Mouse (Mus musculus): ENCODE results near the gene Rnf144b. TPM values are rescaled to one million over a fixed set of nuclear protein-coding genes. Genes with fewer than 3 reads are reported as not detected.

Rnf144b gene
- polyA plus RNA-seq, 1 experiment from 2014 or later, result 0.91 TPM

DNA sequence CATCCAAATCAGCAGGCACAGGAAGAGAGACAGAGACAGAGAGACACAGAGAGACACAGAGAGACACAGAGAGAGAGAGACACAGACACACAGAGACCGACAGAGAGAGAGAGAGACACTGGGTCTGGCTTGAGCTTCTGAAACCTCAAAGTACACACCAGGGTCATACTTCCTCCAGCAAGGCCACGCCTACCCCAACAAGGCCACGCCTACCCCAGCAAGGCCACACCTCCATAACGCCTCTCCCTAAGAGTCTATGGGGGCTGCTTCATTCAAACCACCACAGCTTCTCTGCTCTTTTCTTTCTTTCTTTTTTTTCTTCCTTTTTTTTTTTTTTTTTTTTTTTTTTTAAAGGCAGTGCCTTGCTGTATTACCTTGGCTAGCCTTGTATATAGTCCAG lies 88.0 kb downstream of the Rnf144b start:
- no peak for DNase-seq (ENCODE audit: low spot score)
- Histone ChIP-seq H3K27ac (replicated peaks; ENCODE audit: low read depth, low read length) (no peak overlapping the region), H3K27me3 (ENCODE audit: control insufficient read depth, insufficient read depth, low read length) (no peaks in the 10 kb centered on the region), H3K4me2 (ENCODE audit: low read depth, severe bottlenecking) (no peak overlapping the region), H3K9ac (ENCODE audit: low read length) (no peak overlapping the region), H3K4me1 (ENCODE audit: control insufficient read depth, insufficient read depth, low read length) (no peaks in the 10 kb centered on the region), H3K36me3 (ENCODE audit: control insufficient read depth, insufficient read depth, low read length) (no peaks in the 10 kb centered on the region), H3K4me3 (ENCODE audit: low read depth, low read length) (no peak overlapping the region), H3K9me3 (ENCODE audit: control insufficient read depth, low read length) (peaks cover 3% of the 10 kb centered on the region; the same call in 1 of the 2 replicates)
- ATAC-seq (ENCODE audit: insufficient number of reproducible peaks, low FRiP score, low TSS enrichment, low read depth), result no peak
- 77% methylated on average over 4 of the region's 4 CpGs for WGBS

GRCm38 (mm10) chr13:47210992-47211391 lies 88.5 kb downstream of the Rnf144b start:
- 76% methylated on average over 6 of the region's 6 CpGs for WGBS
- Histone ChIP-seq H3K4me2 (ENCODE audit: low read depth, severe bottlenecking) (no peak overlapping the region), H3K36me3 (ENCODE audit: control insufficient read depth, insufficient read depth, low read length) (no peaks in the 10 kb centered on the region), H3K4me3 (ENCODE audit: low read depth, low read length) (no peak overlapping the region), H3K9ac (ENCODE audit: low read length) (no peak overlapping the region), H3K4me1 (ENCODE audit: control insufficient read depth, insufficient read depth, low read length) (no peaks in the 10 kb centered on the region), H3K27ac (replicated peaks; ENCODE audit: low read depth, low read length) (no peak overlapping the region), H3K27me3 (ENCODE audit: control insufficient read depth, insufficient read depth, low read length) (no peaks in the 10 kb centered on the region), H3K9me3 (ENCODE audit: control insufficient read depth, low read length) (peaks cover 3% of the 10 kb centered on the region; the same call in 1 of the 2 replicates)
- ATAC-seq (ENCODE audit: insufficient number of reproducible peaks, low FRiP score, low TSS enrichment, low read depth), result no peak
- no peak for DNase-seq (ENCODE audit: low spot score)

DNA sequence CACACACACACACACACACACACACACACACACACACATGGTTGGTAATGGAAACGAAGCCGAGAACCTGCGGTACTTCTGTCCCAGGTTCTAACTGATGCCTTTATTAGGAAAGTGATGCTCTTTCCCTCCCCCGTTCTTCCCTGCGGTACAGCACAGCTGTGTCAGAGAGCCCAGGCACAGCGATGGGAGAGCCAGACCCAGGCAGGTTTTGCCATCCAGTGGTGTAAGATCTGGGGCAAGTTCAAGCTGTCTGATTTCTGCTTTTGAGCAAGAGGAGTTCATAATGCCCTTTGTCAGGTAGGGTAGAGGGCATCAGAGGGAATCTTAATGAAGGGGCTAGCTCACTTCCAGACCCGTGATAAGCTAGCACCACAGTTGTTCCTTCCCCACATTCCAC lies 89.1 kb downstream of the Rnf144b start:
- no peaks in the 10 kb centered on the region for H3K4me1 ChIP-seq (ENCODE audit: control insufficient read depth, insufficient read depth, low read length)
- no peaks in the 10 kb centered on the region for H3K27me3 ChIP-seq (ENCODE audit: control insufficient read depth, insufficient read depth, low read length)
- no peaks in the 10 kb centered on the region for H3K36me3 ChIP-seq (ENCODE audit: control insufficient read depth, insufficient read depth, low read length)
- 84% methylated on average over 7 of the region's 7 CpGs for WGBS
- DNase-seq (ENCODE audit: low spot score), result no peak
- H3K27ac ChIP-seq (replicated peaks; ENCODE audit: low read depth, low read length), result no peak overlapping the region
- H3K4me2 ChIP-seq (ENCODE audit: low read depth, severe bottlenecking), result no peak overlapping the region
- no peak overlapping the region for H3K9ac ChIP-seq (ENCODE audit: low read length)
- H3K4me3 ChIP-seq (ENCODE audit: low read depth, low read length), result no peak overlapping the region
- no peak for ATAC-seq (ENCODE audit: insufficient number of reproducible peaks, low FRiP score, low TSS enrichment, low read depth)
- H3K9me3 ChIP-seq (ENCODE audit: control insufficient read depth, low read length), result no peaks in the 10 kb centered on the region

DNA sequence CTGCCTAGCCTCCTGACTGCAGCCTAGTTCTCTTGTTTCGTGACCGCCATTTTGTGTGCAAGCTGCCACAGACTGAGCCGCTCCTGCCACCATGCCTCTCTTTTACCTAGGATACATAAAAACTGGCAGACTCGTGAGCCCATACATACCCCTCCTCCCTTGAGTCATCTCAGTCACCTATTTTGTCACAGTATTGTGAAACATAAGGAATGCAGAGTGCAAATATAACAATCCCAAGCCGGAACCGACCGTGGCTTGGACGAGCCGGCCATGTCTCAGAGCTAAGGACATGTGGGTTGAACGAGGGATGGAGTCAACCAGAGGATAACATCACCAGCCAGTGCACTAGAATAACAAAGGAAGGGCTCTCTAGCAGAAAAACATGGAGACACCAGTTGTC lies 91.4 kb downstream of the Rnf144b start:
- 95% methylated on average over 10 of the region's 10 CpGs for WGBS
- Histone ChIP-seq H3K4me2 (ENCODE audit: low read depth, severe bottlenecking) (no peak overlapping the region), H3K4me1 (ENCODE audit: control insufficient read depth, insufficient read depth, low read length) (no peaks in the 10 kb centered on the region), H3K9me3 (ENCODE audit: control insufficient read depth, low read length) (no peaks in the 10 kb centered on the region), H3K27me3 (ENCODE audit: control insufficient read depth, insufficient read depth, low read length) (no peaks in the 10 kb centered on the region), H3K36me3 (ENCODE audit: control insufficient read depth, insufficient read depth, low read length) (no peaks in the 10 kb centered on the region), H3K4me3 (ENCODE audit: low read depth, low read length) (no peak overlapping the region), H3K27ac (replicated peaks; ENCODE audit: low read depth, low read length) (no peak overlapping the region), H3K9ac (ENCODE audit: low read length) (no peak overlapping the region)
- no peak for DNase-seq (ENCODE audit: low spot score)
- ATAC-seq (ENCODE audit: insufficient number of reproducible peaks, low FRiP score, low TSS enrichment, low read depth), result no peak

DNA sequence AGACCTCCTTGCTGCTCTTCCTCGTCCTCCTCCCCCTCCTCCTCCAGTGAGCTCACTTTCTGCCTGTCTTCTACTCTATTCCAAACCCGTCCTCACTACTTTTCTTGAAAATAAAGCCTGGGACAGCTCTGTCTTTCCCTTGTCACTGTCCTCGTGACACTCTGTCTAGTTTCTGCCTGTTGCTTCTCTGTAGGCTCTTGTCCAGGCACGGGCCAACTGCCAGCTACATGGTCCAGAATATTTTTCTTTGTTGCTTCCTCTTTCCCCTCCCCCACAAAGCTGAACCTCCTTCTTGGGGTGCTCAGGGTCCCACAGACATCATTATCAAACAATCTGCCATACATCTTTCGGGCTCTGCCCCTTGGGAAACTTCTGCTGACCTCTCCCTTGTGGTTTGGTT lies 92.4 kb downstream of the Rnf144b start:
- DNase-seq (ENCODE audit: low spot score), result no peak

DNA sequence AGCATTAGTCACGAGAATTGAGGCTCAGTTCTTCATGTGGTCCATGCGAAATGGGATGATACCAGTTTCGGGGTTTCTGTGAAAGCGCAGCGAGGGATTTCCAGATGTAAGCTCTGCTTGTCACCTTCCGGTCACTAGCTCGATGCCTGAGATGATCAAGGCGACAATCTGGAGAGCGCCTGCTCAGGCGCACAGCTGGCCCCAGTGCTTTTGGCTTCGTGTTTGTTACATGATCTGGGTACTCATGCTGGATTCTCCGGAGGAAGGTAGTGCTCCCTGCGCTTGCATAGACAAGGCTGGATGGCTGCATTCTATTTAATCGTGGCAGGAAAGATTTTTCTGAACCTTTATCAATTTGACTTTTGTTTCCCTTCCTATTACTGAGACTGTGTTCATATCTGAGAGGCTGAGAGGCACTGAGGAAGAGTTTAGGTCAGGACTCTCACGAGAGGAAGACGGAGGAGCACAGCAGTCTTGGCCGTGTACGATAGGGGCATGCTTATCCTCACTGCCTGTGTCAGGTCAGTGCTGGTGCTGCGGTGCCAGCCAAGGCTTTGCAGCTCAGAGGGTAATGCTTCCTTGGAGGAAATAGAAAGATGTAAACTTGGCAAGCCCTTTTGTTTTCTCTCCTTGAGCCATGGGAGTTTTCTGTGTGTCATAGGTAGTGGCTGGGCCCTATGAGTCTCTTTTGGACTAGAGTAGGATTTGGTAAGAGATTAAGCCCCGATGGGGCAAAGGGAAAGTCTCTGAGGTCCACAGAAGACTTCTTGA lies 93.5 kb downstream of the Rnf144b start:
- Histone ChIP-seq H3K4me3 (ENCODE audit: low read depth, low read length) (no peak overlapping the region), H3K36me3 (ENCODE audit: control insufficient read depth, insufficient read depth, low read length) (no peaks in the 10 kb centered on the region), H3K4me2 (ENCODE audit: low read depth, severe bottlenecking) (no peak overlapping the region), H3K9me3 (ENCODE audit: control insufficient read depth, low read length) (no peaks in the 10 kb centered on the region), H3K4me1 (ENCODE audit: control insufficient read depth, insufficient read depth, low read length) (no peaks in the 10 kb centered on the region), H3K9ac (ENCODE audit: low read length) (no peak overlapping the region), H3K27me3 (ENCODE audit: control insufficient read depth, insufficient read depth, low read length) (no peaks in the 10 kb centered on the region), H3K27ac (replicated peaks; ENCODE audit: low read depth, low read length) (no peak overlapping the region)
- ATAC-seq (ENCODE audit: insufficient number of reproducible peaks, low FRiP score, low TSS enrichment, low read depth) (no peak), DNase-seq (ENCODE audit: low spot score) (no peak)
- WGBS, result 82% methylated on average over 20 of the region's 20 CpGs

More for the DNA sequence above, 92.4 kb downstream of the Rnf144b start:
- no peaks in the 10 kb centered on the region for H3K4me1 ChIP-seq (ENCODE audit: control insufficient read depth, insufficient read depth, low read length)
- WGBS, result 83% methylated on average over 5 of the region's 5 CpGs
- no peak overlapping the region for H3K27ac ChIP-seq (replicated peaks; ENCODE audit: low read depth, low read length)
- H3K9ac ChIP-seq (ENCODE audit: low read length), result no peak overlapping the region
- no peak for ATAC-seq (ENCODE audit: insufficient number of reproducible peaks, low FRiP score, low TSS enrichment, low read depth)
- no peaks in the 10 kb centered on the region for H3K27me3 ChIP-seq (ENCODE audit: control insufficient read depth, insufficient read depth, low read length)
- no peak overlapping the region for H3K4me3 ChIP-seq (ENCODE audit: low read depth, low read length)
- no peaks in the 10 kb centered on the region for H3K9me3 ChIP-seq (ENCODE audit: control insufficient read depth, low read length)
- no peak overlapping the region for H3K4me2 ChIP-seq (ENCODE audit: low read depth, severe bottlenecking)
- no peaks in the 10 kb centered on the region for H3K36me3 ChIP-seq (ENCODE audit: control insufficient read depth, insufficient read depth, low read length)

GRCm38 (mm10) chr13:47217107-47217571 lies 94.7 kb downstream of the Rnf144b start:
- 88% methylated on average over 5 of the region's 5 CpGs for WGBS
- no peaks in the 10 kb centered on the region for H3K36me3 ChIP-seq (ENCODE audit: control insufficient read depth, insufficient read depth, low read length)
- no peaks in the 10 kb centered on the region for H3K4me1 ChIP-seq (ENCODE audit: control insufficient read depth, insufficient read depth, low read length)
- no peak overlapping the region for H3K4me2 ChIP-seq (ENCODE audit: low read depth, severe bottlenecking)
- H3K9me3 ChIP-seq (ENCODE audit: control insufficient read depth, low read length), result no peaks in the 10 kb centered on the region
- no peak overlapping the region for H3K27ac ChIP-seq (replicated peaks; ENCODE audit: low read depth, low read length)
- H3K9ac ChIP-seq (ENCODE audit: low read length), result no peak overlapping the region
- H3K27me3 ChIP-seq (ENCODE audit: control insufficient read depth, insufficient read depth, low read length), result no peaks in the 10 kb centered on the region
- ATAC-seq (ENCODE audit: insufficient number of reproducible peaks, low FRiP score, low TSS enrichment, low read depth) (no peak), DNase-seq (ENCODE audit: low spot score) (no peak)
- no peak overlapping the region for H3K4me3 ChIP-seq (ENCODE audit: low read depth, low read length)

GRCm38 (mm10) chr13:47218351-47218750 lies 95.9 kb downstream of the Rnf144b start:
- WGBS, result 66% methylated on average over 6 of the region's 6 CpGs

GRCm38 (mm10) chr13:47220426-47220825 lies 98.0 kb downstream of the Rnf144b start:
- DNase-seq (ENCODE audit: low spot score), result no peak
- no peak for ATAC-seq (ENCODE audit: insufficient number of reproducible peaks, low FRiP score, low TSS enrichment, low read depth)
- Histone ChIP-seq H3K4me3 (ENCODE audit: low read depth, low read length) (no peak overlapping the region), H3K9ac (ENCODE audit: low read length) (no peak overlapping the region), H3K4me1 (ENCODE audit: control insufficient read depth, insufficient read depth, low read length) (no peaks in the 10 kb centered on the region), H3K27me3 (ENCODE audit: control insufficient read depth, insufficient read depth, low read length) (no peaks in the 10 kb centered on the region), H3K36me3 (ENCODE audit: control insufficient read depth, insufficient read depth, low read length) (no peaks in the 10 kb centered on the region), H3K4me2 (ENCODE audit: low read depth, severe bottlenecking) (no peak overlapping the region), H3K27ac (replicated peaks; ENCODE audit: low read depth, low read length) (no peak overlapping the region), H3K9me3 (ENCODE audit: control insufficient read depth, low read length) (no peaks in the 10 kb centered on the region)
- 71% methylated on average over 10 of the region's 10 CpGs for WGBS

More at GRCm38 (mm10) chr13:47218351-47218750, 95.9 kb downstream of the Rnf144b start:
- DNase-seq (ENCODE audit: low spot score) (no peak), ATAC-seq (ENCODE audit: insufficient number of reproducible peaks, low FRiP score, low TSS enrichment, low read depth) (no peak)
- Histone ChIP-seq H3K9me3 (ENCODE audit: control insufficient read depth, low read length) (no peaks in the 10 kb centered on the region), H3K9ac (ENCODE audit: low read length) (no peak overlapping the region), H3K4me1 (ENCODE audit: control insufficient read depth, insufficient read depth, low read length) (no peaks in the 10 kb centered on the region), H3K4me3 (ENCODE audit: low read depth, low read length) (no peak overlapping the region), H3K36me3 (ENCODE audit: control insufficient read depth, insufficient read depth, low read length) (no peaks in the 10 kb centered on the region), H3K27ac (replicated peaks; ENCODE audit: low read depth, low read length) (no peak overlapping the region), H3K4me2 (ENCODE audit: low read depth, severe bottlenecking) (no peak overlapping the region), H3K27me3 (ENCODE audit: control insufficient read depth, insufficient read depth, low read length) (no peaks in the 10 kb centered on the region)

Measured in limb, embryonic 11.5 days (tissue).